Mouse (Mus musculus): ENCODE measurements around the gene Slpi. TPM values are rescaled to one million over a fixed set of nuclear protein-coding genes. Genes with fewer than 3 reads are reported as not detected.

Slpi gene
- polyA plus RNA-seq, 1 experiment: 9.4 TPM

DNA sequence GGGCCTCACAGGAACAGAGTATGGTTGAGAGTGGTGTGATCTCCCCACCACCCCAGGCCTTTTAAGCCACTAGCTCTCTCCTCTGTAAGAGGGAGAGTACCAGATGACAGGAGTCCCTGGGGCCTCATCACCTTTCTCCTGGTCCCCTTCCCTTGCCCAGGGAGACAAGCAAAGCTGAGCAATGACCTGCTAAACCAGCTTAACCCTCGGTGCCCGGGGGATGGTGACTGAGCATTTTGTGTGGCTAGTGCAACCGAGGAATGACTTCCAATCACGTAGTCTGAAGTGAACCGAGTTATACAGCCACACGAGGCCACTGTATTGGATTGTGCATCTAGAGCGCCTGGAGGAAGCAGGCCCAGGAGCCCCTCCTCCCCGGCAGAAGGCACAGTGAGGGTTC is 35.5 kb upstream of the Slpi start:
- H3ac ChIP-seq (ENCODE audit: control insufficient read depth, insufficient read length): no peak overlapping the region
- H3K4me2 ChIP-seq (ENCODE audit: low read depth): no peak overlapping the region
- H3K36me3 ChIP-seq (ENCODE audit: control insufficient read depth, insufficient read depth): peaks cover 48% of the 10 kb centered on the region
- no peak overlapping the region for H3K4me3 ChIP-seq
- TF ChIP-seq REST (IDR thresholded peaks at IDR 0.05; ENCODE audit: insufficient read depth, insufficient read length): no peak
- TF ChIP-seq E2F4 (IDR thresholded peaks at IDR 0.05; ENCODE audit: insufficient read depth): no peak
- no peak for TF ChIP-seq TCF12 (IDR thresholded peaks at IDR 0.05; ENCODE audit: insufficient read depth, poor library complexity, severe bottlenecking)
- no peak for TF ChIP-seq MAX (IDR thresholded peaks at IDR 0.05; ENCODE audit: low read depth)
- TF ChIP-seq USF1 (IDR thresholded peaks at IDR 0.05; ENCODE audit: low read depth): no peak
- no peak for TF ChIP-seq POLR2A (IDR thresholded peaks at IDR 0.05; ENCODE audit: insufficient read length, low read depth)
- no peak for TF ChIP-seq MYOG (IDR thresholded peaks at IDR 0.05; ENCODE audit: control insufficient read depth in 1 of 3, insufficient read depth in 1 of 3, insufficient read length in 2 of 3, low read depth in 2 of 3)
- TF ChIP-seq POLR2AphosphoS2 (IDR thresholded peaks at IDR 0.05; ENCODE audit: insufficient read length, low read depth): no peak
- TF ChIP-seq SRF (IDR thresholded peaks at IDR 0.05; ENCODE audit: control insufficient read depth, insufficient read length, low read depth): no peak
- no peak for TF ChIP-seq CEBPB (IDR thresholded peaks at IDR 0.05; ENCODE audit: insufficient read depth, poor library complexity, severe bottlenecking)
- TF ChIP-seq MYOD1 (IDR thresholded peaks at IDR 0.05; ENCODE audit: control insufficient read depth in 1 of 3, insufficient read length in 2 of 3, low read depth in 2 of 3): no peak
- TF ChIP-seq TCF3 (IDR thresholded peaks at IDR 0.05; ENCODE audit: insufficient read length, low read depth): no peak
- H3K79me2 ChIP-seq (ENCODE audit: control insufficient read depth, insufficient read depth): no peaks in the 10 kb centered on the region
- H3K27me3 ChIP-seq (ENCODE audit: control insufficient read depth, insufficient read depth, insufficient read length): no peaks in the 10 kb centered on the region

- H3K36me3 ChIP-seq (ENCODE audit: control insufficient read depth, insufficient read depth): peaks cover 38% of the 10 kb centered on the region
Observed at GRCm38 (mm10) chr2:164423464-164423863, 34.6 kb upstream of the Slpi start.

GRCm38 (mm10) chr2:164422675-164423393 is 33.9 kb upstream of the Slpi start:
- peaks cover 32% of the 10 kb centered on the region for H3K36me3 ChIP-seq (ENCODE audit: control insufficient read depth, insufficient read depth)

More at GRCm38 (mm10) chr2:164423464-164423863, 34.6 kb upstream of the Slpi start:
- no peak overlapping the region for H3ac ChIP-seq (ENCODE audit: control insufficient read depth, insufficient read length)
- no peaks in the 10 kb centered on the region for H3K27me3 ChIP-seq (ENCODE audit: control insufficient read depth, insufficient read depth, insufficient read length)
- H3K79me2 ChIP-seq (ENCODE audit: control insufficient read depth, insufficient read depth): no peaks in the 10 kb centered on the region
- TF ChIP-seq MYOD1 (IDR thresholded peaks at IDR 0.05; ENCODE audit: control insufficient read depth in 1 of 3, insufficient read length in 2 of 3, low read depth in 2 of 3): no peak
- TF ChIP-seq MAX (IDR thresholded peaks at IDR 0.05; ENCODE audit: low read depth): no peak
- TF ChIP-seq TCF3 (IDR thresholded peaks at IDR 0.05; ENCODE audit: insufficient read length, low read depth): no peak
- peak; percentile 13 for TF ChIP-seq POLR2AphosphoS2 (IDR thresholded peaks at IDR 0.05; ENCODE audit: insufficient read length, low read depth)
- no peak for TF ChIP-seq REST (IDR thresholded peaks at IDR 0.05; ENCODE audit: insufficient read depth, insufficient read length)
- TF ChIP-seq E2F4 (IDR thresholded peaks at IDR 0.05; ENCODE audit: insufficient read depth): no peak
- TF ChIP-seq CEBPB (IDR thresholded peaks at IDR 0.05; ENCODE audit: insufficient read depth, poor library complexity, severe bottlenecking): no peak
- no peak for TF ChIP-seq USF1 (IDR thresholded peaks at IDR 0.05; ENCODE audit: low read depth)
- no peak overlapping the region for H3K4me2 ChIP-seq (ENCODE audit: low read depth)
- H3K4me3 ChIP-seq: no peak overlapping the region

DNA sequence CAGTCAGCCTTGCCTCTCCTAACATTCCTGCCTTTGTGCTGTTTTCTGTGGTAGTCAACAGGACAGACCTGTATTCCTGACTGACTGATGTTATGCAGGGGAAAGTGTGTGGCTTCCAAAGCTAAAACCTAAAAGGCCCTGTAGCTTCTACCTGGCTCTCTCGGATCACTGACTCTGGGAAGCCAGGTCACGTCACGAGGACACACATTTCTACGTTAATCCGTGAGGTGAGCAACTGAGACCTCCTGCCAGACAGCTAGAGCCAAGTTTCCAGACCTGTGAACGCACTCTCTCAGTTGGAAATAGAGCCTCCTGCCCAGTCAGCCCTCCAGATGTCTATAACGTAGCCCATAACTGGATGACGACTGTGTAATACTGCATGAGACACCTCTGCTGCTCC is 33.1 kb upstream of the Slpi start:
- no peak overlapping the region for H3K4me3 ChIP-seq
- H3K36me3 ChIP-seq (ENCODE audit: control insufficient read depth, insufficient read depth): peaks cover 24% of the 10 kb centered on the region
- no peak overlapping the region for H3ac ChIP-seq (ENCODE audit: control insufficient read depth, insufficient read length)
- no peak overlapping the region for H3K4me2 ChIP-seq (ENCODE audit: low read depth)
- TF ChIP-seq POLR2A (IDR thresholded peaks at IDR 0.05; ENCODE audit: insufficient read length, low read depth) (no peak), USF1 (IDR thresholded peaks at IDR 0.05; ENCODE audit: low read depth) (no peak), CEBPB (IDR thresholded peaks at IDR 0.05; ENCODE audit: insufficient read depth, poor library complexity, severe bottlenecking) (no peak), POLR2AphosphoS2 (IDR thresholded peaks at IDR 0.05; ENCODE audit: insufficient read length, low read depth) (peak; percentile 16)
- H3K79me2 ChIP-seq (ENCODE audit: control insufficient read depth, insufficient read depth): no peaks in the 10 kb centered on the region
- no peaks in the 10 kb centered on the region for H3K27me3 ChIP-seq (ENCODE audit: control insufficient read depth, insufficient read depth, insufficient read length)

More at GRCm38 (mm10) chr2:164422675-164423393, 33.9 kb upstream of the Slpi start:
- TF ChIP-seq SRF (IDR thresholded peaks at IDR 0.05; ENCODE audit: control insufficient read depth, insufficient read length, low read depth): no peak
- no peak for TF ChIP-seq POLR2A (IDR thresholded peaks at IDR 0.05; ENCODE audit: insufficient read length, low read depth)
- peak in 1 of 3 experiments; percentile 30 for TF ChIP-seq MYOG (IDR thresholded peaks at IDR 0.05; ENCODE audit: control insufficient read depth in 1 of 3, insufficient read depth in 1 of 3, insufficient read length in 2 of 3, low read depth in 2 of 3)
- TF ChIP-seq MYOD1 (IDR thresholded peaks at IDR 0.05; ENCODE audit: control insufficient read depth in 1 of 3, insufficient read length in 2 of 3, low read depth in 2 of 3): peak in 2 of 3 experiments; percentile 3 to 51
- peak; percentile 44 for TF ChIP-seq POLR2AphosphoS2 (IDR thresholded peaks at IDR 0.05; ENCODE audit: insufficient read length, low read depth)
- TF ChIP-seq CEBPB (IDR thresholded peaks at IDR 0.05; ENCODE audit: insufficient read depth, poor library complexity, severe bottlenecking): no peak
- TF ChIP-seq USF1 (IDR thresholded peaks at IDR 0.05; ENCODE audit: low read depth): no peak
- TF ChIP-seq TCF3 (IDR thresholded peaks at IDR 0.05; ENCODE audit: insufficient read length, low read depth): no peak
- TF ChIP-seq E2F4 (IDR thresholded peaks at IDR 0.05; ENCODE audit: insufficient read depth): no peak
- no peak for TF ChIP-seq MAX (IDR thresholded peaks at IDR 0.05; ENCODE audit: low read depth)
- Histone ChIP-seq H3K4me3 (no peak overlapping the region), H3K27me3 (ENCODE audit: control insufficient read depth, insufficient read depth, insufficient read length) (no peaks in the 10 kb centered on the region), H3ac (ENCODE audit: control insufficient read depth, insufficient read length) (no peak overlapping the region), H3K79me2 (ENCODE audit: control insufficient read depth, insufficient read depth) (no peaks in the 10 kb centered on the region), H3K4me2 (ENCODE audit: low read depth) (no peak overlapping the region)

DNA sequence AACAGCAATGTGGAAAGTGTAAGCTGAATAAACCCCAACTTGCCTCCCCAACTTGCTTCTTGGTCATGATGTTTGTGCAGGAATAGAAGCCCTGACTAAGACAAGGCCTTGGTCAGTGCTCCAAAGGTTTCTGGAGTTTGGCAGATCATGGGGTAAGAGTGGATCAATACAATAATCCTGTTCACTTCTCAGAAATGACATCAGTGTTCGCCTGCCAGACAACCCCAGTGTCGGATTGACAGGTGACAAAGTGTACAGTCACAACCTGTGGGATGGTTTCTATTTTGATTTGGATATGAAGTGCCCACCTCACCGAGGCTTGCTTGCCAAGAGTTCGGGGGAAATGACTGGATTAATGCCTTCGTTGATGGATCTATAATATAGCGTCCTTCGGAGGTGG is 32.4 kb upstream of the Slpi start:
- no peaks in the 10 kb centered on the region for H3K79me2 ChIP-seq (ENCODE audit: control insufficient read depth, insufficient read depth)
- no peaks in the 10 kb centered on the region for H3K27me3 ChIP-seq (ENCODE audit: control insufficient read depth, insufficient read depth, insufficient read length)
- peaks cover 18% of the 10 kb centered on the region for H3K36me3 ChIP-seq (ENCODE audit: control insufficient read depth, insufficient read depth)
- H3K4me2 ChIP-seq (ENCODE audit: low read depth): no peak overlapping the region
- TF ChIP-seq E2F4 (IDR thresholded peaks at IDR 0.05; ENCODE audit: insufficient read depth) (no peak), POLR2A (IDR thresholded peaks at IDR 0.05; ENCODE audit: insufficient read length, low read depth) (no peak), REST (IDR thresholded peaks at IDR 0.05; ENCODE audit: insufficient read depth, insufficient read length) (no peak), CEBPB (IDR thresholded peaks at IDR 0.05; ENCODE audit: insufficient read depth, poor library complexity, severe bottlenecking) (no peak), SRF (IDR thresholded peaks at IDR 0.05; ENCODE audit: control insufficient read depth, insufficient read length, low read depth) (no peak), MAX (IDR thresholded peaks at IDR 0.05; ENCODE audit: low read depth) (no peak), USF1 (IDR thresholded peaks at IDR 0.05; ENCODE audit: low read depth) (no peak), POLR2AphosphoS2 (IDR thresholded peaks at IDR 0.05; ENCODE audit: insufficient read length, low read depth) (no peak)
- no peak overlapping the region for H3K4me3 ChIP-seq
- no peak overlapping the region for H3ac ChIP-seq (ENCODE audit: control insufficient read depth, insufficient read length)
